Mouse (Mus musculus) CH12.LX (cell line): ENCODE data around the gene Slc44a3. TPM values are rescaled to one million over a fixed set of nuclear protein-coding genes. Genes with fewer than 3 reads are reported as not detected.

ENCODE experiments used
- DNase-seq: peaks from one replicate; pipeline ENCODE4 v3.0.0-alpha.2; 2013; ENCODE audit errors: extremely low read depth
- H3K27ac ChIP-seq: 2 replicates; pipeline ENCODE4 v1.5.1; 2012; ENCODE audit warnings: low read depth, mild to moderate bottlenecking, control low read depth, moderate library complexity; ENCODE audit not compliant: insufficient read depth
- H3K27me3 ChIP-seq: replicated peaks from 2 replicates; pipeline ENCODE3; 2012; ENCODE audit warnings: inconsistent platforms
- H3K36me3 ChIP-seq, 2 experiments: replicated peaks in 1 of 2; 2 replicates each; pipeline versions ENCODE3 to v1.6.1; 2012; ENCODE audit warnings: inconsistent platforms in 1 of 2, low read length in 1 of 2, mild to moderate bottlenecking in 1 of 2, mixed read lengths in 1 of 2, moderate library complexity in 1 of 2; ENCODE audit not compliant: control insufficient read depth in 1 of 2, insufficient read depth in 1 of 2
- H3K4me1 ChIP-seq, 2 experiments: 2 replicates each; pipeline ENCODE4 v1.6.1; 2012; ENCODE audit warnings: inconsistent platforms in 1 of 2, moderate library complexity in 1 of 2; ENCODE audit not compliant: insufficient read depth in 2 of 2, control insufficient read depth in 1 of 2
- H3K4me2 ChIP-seq: 2 replicates; pipeline ENCODE4 v1.6.1; 2012; ENCODE audit warnings: low read depth, mild to moderate bottlenecking, control low read depth; ENCODE audit not compliant: poor library complexity, insufficient read depth, severe bottlenecking
- H3K4me3 ChIP-seq, 3 experiments: fragments of 150-350 bp in 1 of 3; sonication (generic) in 1 of 3; replicated peaks in 1 of 3; 2 replicates each; pipeline versions ENCODE3 to v1.5.1; 2011 to 2012; ENCODE audit warnings: low read depth in 2 of 3, low read length in 2 of 3, mild to moderate bottlenecking in 2 of 3, moderate library complexity in 2 of 3, control low read depth in 1 of 3, improper control_type of control experiment in 1 of 3, inconsistent platforms in 1 of 3, mixed read lengths in 1 of 3; ENCODE audit not compliant: poor library complexity in 1 of 3
- H3K79me2 ChIP-seq: replicated peaks from 2 replicates; pipeline ENCODE4 v1.6.1; 2012; ENCODE audit warnings: mild to moderate bottlenecking, moderate library complexity; ENCODE audit not compliant: control insufficient read depth, poor library complexity, insufficient read depth, severe bottlenecking; ENCODE audit errors: extremely low read depth
- H3K9ac ChIP-seq: 2 replicates; pipeline ENCODE4 v1.6.1; 2012; ENCODE audit warnings: low read depth, mild to moderate bottlenecking, control low read depth, moderate library complexity; ENCODE audit not compliant: insufficient read depth
- H3K9me3 ChIP-seq: replicated peaks from 2 replicates; pipeline ENCODE3; 2012; ENCODE audit warnings: low read length, inconsistent platforms, mixed read lengths
- BHLHE40 ChIP-seq: IDR thresholded peaks from 2 replicates; pipeline ENCODE4 v1.6.1; 2011; ENCODE audit warnings: mild to moderate bottlenecking, low read depth, low read length, improper control_type of control experiment
- CHD2 ChIP-seq: IDR thresholded peaks from 2 replicates; pipeline ENCODE4 v1.6.1; 2011; ENCODE audit warnings: low read length, improper control_type of control experiment
- E2F4 ChIP-seq: IDR thresholded peaks from 2 replicates; pipeline ENCODE4 v1.6.1; 2011; ENCODE audit warnings: low read depth, low read length, improper control_type of control experiment; ENCODE audit not compliant: insufficient replicate concordance
- ELF1 ChIP-seq: IDR thresholded peaks from 2 replicates; pipeline ENCODE4 v1.6.1; 2014; ENCODE audit warnings: low read depth, mild to moderate bottlenecking, inconsistent platforms, low read length, improper control_type of control experiment
- HCFC1 ChIP-seq: IDR thresholded peaks from 2 replicates; pipeline ENCODE4 v1.6.1; 2012; ENCODE audit warnings: low read depth, mild to moderate bottlenecking, inconsistent platforms, low read length, improper control_type of control experiment
- MAFK ChIP-seq: IDR thresholded peaks from 2 replicates; pipeline ENCODE4 v1.6.1; 2011; ENCODE audit warnings: low read length, improper control_type of control experiment; ENCODE audit not compliant: insufficient replicate concordance
- MAZ ChIP-seq: IDR thresholded peaks from 2 replicates; pipeline ENCODE4 v1.6.1; 2012; ENCODE audit warnings: low read depth, mild to moderate bottlenecking, inconsistent platforms, low read length, improper control_type of control experiment, moderate library complexity
- MEF2A ChIP-seq: IDR thresholded peaks from 2 replicates; pipeline ENCODE4 v1.6.1; 2014; ENCODE audit warnings: low read depth, mild to moderate bottlenecking, inconsistent platforms, low read length, improper control_type of control experiment, borderline replicate concordance
- MXI1 ChIP-seq: IDR thresholded peaks from 2 replicates; pipeline ENCODE4 v1.6.1; 2011; ENCODE audit warnings: mild to moderate bottlenecking, low read depth, low read length, improper control_type of control experiment
- NELFE ChIP-seq: IDR thresholded peaks from 2 replicates; pipeline ENCODE4 v1.6.1; 2011; ENCODE audit warnings: low read depth, low read length, improper control_type of control experiment
- PAX5 ChIP-seq: IDR thresholded peaks from 2 replicates; pipeline ENCODE4 v1.6.1; 2012; ENCODE audit warnings: low read length, inconsistent platforms, mixed read lengths
- POLR2A ChIP-seq: IDR thresholded peaks from 2 replicates; pipeline ENCODE4 v1.6.1; 2011; ENCODE audit warnings: low read depth, mild to moderate bottlenecking, improper control_type of control experiment, low read length
- RAD21 ChIP-seq: IDR thresholded peaks from 2 replicates; pipeline ENCODE4 v1.6.1; 2011; ENCODE audit warnings: low read depth, mild to moderate bottlenecking, low read length, improper control_type of control experiment, moderate library complexity
- RCOR1 ChIP-seq: conservative IDR thresholded peaks from 2 replicates; pipeline ENCODE4 v1.6.1; 2012; ENCODE audit warnings: low read depth, mild to moderate bottlenecking, inconsistent platforms, low read length, improper control_type of control experiment
- SIN3A ChIP-seq: IDR thresholded peaks from 2 replicates; pipeline ENCODE4 v1.6.1; 2012; ENCODE audit warnings: low read length, improper control_type of control experiment, inconsistent platforms
- SMC3 ChIP-seq: IDR thresholded peaks from 2 replicates; pipeline ENCODE4 v1.6.1; 2011; ENCODE audit warnings: low read depth, low read length, improper control_type of control experiment
- UBTF ChIP-seq: IDR thresholded peaks from 2 replicates; pipeline ENCODE4 v1.6.1; 2012; ENCODE audit warnings: low read depth, mild to moderate bottlenecking, inconsistent platforms, low read length, improper control_type of control experiment, moderate library complexity
- USF1 ChIP-seq: IDR thresholded peaks from 2 replicates; pipeline ENCODE4 v1.6.1; 2014; ENCODE audit warnings: low read depth, mild to moderate bottlenecking, inconsistent platforms, low read length, improper control_type of control experiment
- USF2 ChIP-seq: conservative IDR thresholded peaks from 2 replicates; pipeline ENCODE4 v1.6.1; 2011; ENCODE audit warnings: low read depth, low read length, improper control_type of control experiment
- ZC3H11A ChIP-seq: IDR thresholded peaks from 2 replicates; pipeline ENCODE4 v1.6.1; 2012; ENCODE audit warnings: low read depth, mild to moderate bottlenecking, inconsistent platforms, low read length, improper control_type of control experiment
- ZKSCAN1 ChIP-seq: IDR thresholded peaks from 2 replicates; pipeline ENCODE4 v1.6.1; 2012; ENCODE audit warnings: low read depth, inconsistent platforms, low read length, improper control_type of control experiment, borderline replicate concordance
- ZMIZ1 ChIP-seq: IDR thresholded peaks from 2 replicates; pipeline ENCODE4 v1.6.1; 2012; ENCODE audit warnings: low read depth, mild to moderate bottlenecking, inconsistent platforms, low read length, improper control_type of control experiment
- dilution Hi-C: fragments of 300-500 bp; cut with MboI; formaldehyde crosslinking; loops from 2 replicates; pipeline ENCODE4 v1.14.3; 2020; ENCODE audit warnings: low sequenced_read_pairs; ENCODE audit not compliant: extremely low pct_unique_long_range_greater_than_20kb, extremely low pct_ligation_motif_present
- in situ Hi-C: fragments of 300-500 bp; cut with MboI; formaldehyde crosslinking; loops from 3 replicates; pipeline ENCODE4 v1.14.3; 2019; ENCODE audit warnings: low sequenced_read_pairs, low pct_ligation_motif_present, low pct_unique_long_range_greater_than_20kb, mixed read lengths
- polyA plus RNA-seq: library from polyadenylated mRNA; unstranded; fragments of >175 nt; gene quantifications from 2 replicates; pipeline ENCODE4 v1.2.1, GENCODE M21; 2012; ENCODE audit warnings: low read depth; ENCODE audit not compliant: insufficient read length
- total RNA-seq, 2 experiments: library from RNA; depleted of rRNA; stranded (reverse); fragments of 300-350 nt in 1 of 2; fragments of >200 nt in 1 of 2; gene quantifications; 2 replicates each; pipeline ENCODE4 v1.2.3; 2012 to 2014

The Slc44a3 gene
- total and polyA plus RNA-seq, 3 experiments = not detected

DNA sequence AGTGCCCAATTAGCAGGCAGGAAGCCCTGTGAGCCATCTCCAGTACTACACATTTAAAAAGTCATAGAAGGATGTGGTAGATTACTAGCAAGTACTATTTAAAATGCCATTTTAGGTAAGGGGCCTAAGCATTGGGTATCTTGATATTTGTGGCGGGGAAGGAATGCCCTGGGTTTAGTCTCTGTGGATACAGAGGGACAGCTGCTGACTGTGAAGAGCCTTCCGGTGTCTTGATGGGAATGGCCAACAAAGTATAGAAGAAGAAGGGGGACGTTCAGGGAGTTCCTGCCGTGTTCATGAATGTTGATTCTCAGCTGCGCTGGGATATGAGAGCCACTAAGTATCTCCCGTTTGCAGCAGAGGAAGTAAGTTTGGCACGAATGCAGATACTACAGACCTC, 95.1 kb downstream of the Slc44a3 start:
- Histone ChIP-seq H3K4me1 (peaks cover 7 to 58% of the 10 kb centered on the region in 2 experiments; a peak in 3 of 4 replicates), H3K4me3 (no peak overlapping the region), H3K79me2 (no peaks in the 10 kb centered on the region), H3K9ac (no peak overlapping the region), H3K27ac (no peak overlapping the region), H3K4me2 (no peak overlapping the region), H3K27me3 (no peaks in the 10 kb centered on the region), H3K9me3 (no peaks in the 10 kb centered on the region), H3K36me3 (peaks cover 0 to 17% of the 10 kb centered on the region in 2 experiments)
- TF ChIP-seq MAZ = no peak
- TF ChIP-seq HCFC1 = no peak
- no peak for TF ChIP-seq NELFE
- no peak for TF ChIP-seq PAX5
- no peak for TF ChIP-seq SMC3
- no peak for TF ChIP-seq ZC3H11A
- no peak for TF ChIP-seq E2F4
- no peak for TF ChIP-seq UBTF
- TF ChIP-seq USF2 = no peak
- no peak for TF ChIP-seq USF1
- no peak for TF ChIP-seq ZMIZ1
- TF ChIP-seq RAD21 = no peak
- TF ChIP-seq ZKSCAN1 = no peak
- no peak for TF ChIP-seq MXI1
- TF ChIP-seq POLR2A = no peak
- in situ Hi-C loops (no loop called here), dilution Hi-C loops (no loop called here)
- no peak for DNase-seq

DNA sequence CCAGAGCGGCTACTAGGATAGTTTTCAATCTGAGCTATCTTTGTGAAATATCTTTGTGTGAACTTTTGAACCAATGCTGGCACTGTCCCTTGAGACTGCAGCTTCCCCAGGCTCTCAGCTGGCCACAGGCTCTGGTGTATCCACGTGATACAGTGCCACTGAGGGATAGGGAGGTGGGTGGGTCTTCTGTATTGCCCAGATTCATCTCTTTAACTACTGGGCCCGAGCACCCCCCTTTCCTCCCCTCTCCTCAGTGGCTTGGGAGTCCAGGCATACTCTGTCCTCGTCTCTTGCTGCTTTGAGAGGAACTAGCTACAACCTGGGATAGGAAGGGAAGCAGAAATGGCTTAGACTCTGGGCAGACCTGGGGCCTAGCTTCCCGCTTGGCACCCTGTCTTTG, 96.9 kb downstream of the Slc44a3 start:
- H3K4me1 ChIP-seq = peaks cover 7 to 50% of the 10 kb centered on the region in 2 experiments; a peak in 3 of 4 replicates
- no peaks in the 10 kb centered on the region for H3K27me3 ChIP-seq
- peaks cover 0 to 11% of the 10 kb centered on the region in 2 experiments for H3K36me3 ChIP-seq
- H3K9ac ChIP-seq = no peak overlapping the region
- TF ChIP-seq ZC3H11A (no peak), MAFK (no peak), MEF2A (no peak), E2F4 (no peak), RAD21 (no peak), USF1 (no peak), CHD2 (no peak), SMC3 (no peak), SIN3A (no peak), USF2 (no peak), ELF1 (no peak), MXI1 (no peak), HCFC1 (no peak), ZKSCAN1 (no peak), PAX5 (no peak), RCOR1 (no peak), BHLHE40 (no peak)
- H3K9me3 ChIP-seq = no peaks in the 10 kb centered on the region
- no peaks in the 10 kb centered on the region for H3K79me2 ChIP-seq
- in situ Hi-C loops = no loop called here
- H3K4me3 ChIP-seq = no peak overlapping the region
- H3K27ac ChIP-seq = no peak overlapping the region
- DNase-seq = no peak
- H3K4me2 ChIP-seq = no peak overlapping the region
- dilution Hi-C loops = no loop called here
